Mouse (Mus musculus) ES-E14 (cell line): ENCODE measurements around the gene Otud7a. TPM values are rescaled to one million over a fixed set of nuclear protein-coding genes. Genes with fewer than 3 reads are reported as not detected.

Experiments used
- DNase-seq: peaks from one replicate; pipeline ENCODE4 v3.0.0-alpha.2; 2013; ENCODE audit warnings: low read depth, low spot score
- H3K27ac ChIP-seq: 2 replicates; pipeline ENCODE4 v1.5.1; 2012; ENCODE audit warnings: low read depth, mild to moderate bottlenecking, low read length, moderate library complexity, mixed read lengths; ENCODE audit not compliant: poor library complexity, insufficient read depth, severe bottlenecking
- H3K36me3 ChIP-seq: 2 replicates; pipeline ENCODE4 v1.6.1; 2012; ENCODE audit warnings: mild to moderate bottlenecking, low read length, moderate library complexity, mixed read lengths; ENCODE audit not compliant: control insufficient read depth, poor library complexity, insufficient read depth, severe bottlenecking
- H3K4me1 ChIP-seq, 2 experiments: fragments of 150-350 bp in 1 of 2; sonication (generic) in 1 of 2; 2 replicates each; pipeline ENCODE4 v1.6.1; 2012; ENCODE audit warnings: low read length in 2 of 2, mild to moderate bottlenecking in 1 of 2, mixed read lengths in 1 of 2; ENCODE audit not compliant: control insufficient read depth in 2 of 2, insufficient read depth in 2 of 2, poor library complexity in 1 of 2
- H3K4me3 ChIP-seq, 2 experiments: fragments of 150-350 bp in 1 of 2; sonication (generic) in 1 of 2; 2 replicates each; pipeline ENCODE4 v1.5.1; 2012; ENCODE audit warnings: low read length in 2 of 2, low read depth in 1 of 2, mild to moderate bottlenecking in 1 of 2, mixed read lengths in 1 of 2; ENCODE audit not compliant: insufficient read depth in 1 of 2, poor library complexity in 1 of 2, severe bottlenecking in 1 of 2
- H3K9ac ChIP-seq: 2 replicates; pipeline ENCODE4 v1.6.1; 2012; ENCODE audit warnings: low read depth, mild to moderate bottlenecking, low read length, mixed read lengths; ENCODE audit not compliant: poor library complexity, insufficient read depth, severe bottlenecking
- H3K9me3 ChIP-seq: fragments of 150-350 bp; sonication (generic); 2 replicates; pipeline ENCODE4 v1.6.1; 2012; ENCODE audit warnings: low read depth, mild to moderate bottlenecking, low read length; ENCODE audit not compliant: control insufficient read depth, insufficient read depth
- CHD2 ChIP-seq: IDR thresholded peaks from 2 replicates; pipeline ENCODE4 v1.6.1; 2014; ENCODE audit warnings: mild to moderate bottlenecking, low read depth, low read length, inconsistent platforms
- HCFC1 ChIP-seq: IDR thresholded peaks from 2 replicates; pipeline ENCODE4 v1.6.1; 2012; ENCODE audit warnings: low read length, inconsistent platforms, borderline replicate concordance; ENCODE audit not compliant: insufficient read depth
- MAFK ChIP-seq: IDR thresholded peaks from 2 replicates; pipeline ENCODE4 v1.6.1; 2014; ENCODE audit warnings: mild to moderate bottlenecking, low read depth, low read length, inconsistent platforms; ENCODE audit not compliant: insufficient read depth
- ZC3H11A ChIP-seq: IDR thresholded peaks from 2 replicates; pipeline ENCODE4 v1.6.1; 2012; ENCODE audit warnings: low read depth, mild to moderate bottlenecking, inconsistent platforms, low read length, borderline replicate concordance
- ZNF384 ChIP-seq: IDR thresholded peaks from 2 replicates; pipeline ENCODE4 v1.6.1; 2012; ENCODE audit warnings: low read depth, low read length, inconsistent platforms
- in situ Hi-C, 2 experiments: fragments of 600-800 bp; cut with MboI; formaldehyde crosslinking; loops; one replicate each; pipeline ENCODE4 v1.15.1; 2025; ENCODE audit warnings: low sequenced_read_pairs in 2 of 2, inconsistent platforms in 1 of 2; ENCODE audit not compliant: unreplicated experiment in 2 of 2
- total RNA-seq: library from RNA; depleted of rRNA; stranded (reverse); fragments of 300-350 nt; gene quantifications from 2 replicates; pipeline ENCODE4 v1.2.3, GENCODE M21; 2012

Gene Otud7a
- total RNA-seq, 1 experiment = 0.98 TPM

GRCm38 (mm10) chr7:63677149-63677548 is 232.6 kb downstream of the Otud7a start:
- Histone ChIP-seq H3K9me3 (no peaks in the 10 kb centered on the region), H3K4me1 (no peaks in the 10 kb centered on the region), H3K27ac (no peak overlapping the region), H3K36me3 (no peaks in the 10 kb centered on the region), H3K4me3 (no peak overlapping the region), H3K9ac (no peak overlapping the region)
- TF ChIP-seq MAFK (no peak), ZC3H11A (no peak)
- DNase-seq = no peak
- in situ Hi-C loops = no loop called here

GRCm38 (mm10) chr7:63687056-63687455 is 242.5 kb downstream of the Otud7a start:
- Histone ChIP-seq H3K9ac (no peak overlapping the region), H3K4me1 (no peaks in the 10 kb centered on the region), H3K36me3 (no peaks in the 10 kb centered on the region), H3K4me3 (no peak overlapping the region), H3K27ac (no peak overlapping the region), H3K9me3 (no peaks in the 10 kb centered on the region)
- in situ Hi-C loops = no loop called here
- TF ChIP-seq ZNF384 (no peak), MAFK (no peak), ZC3H11A (no peak), CHD2 (no peak), HCFC1 (no peak)
- DNase-seq = no peak

GRCm38 (mm10) chr7:63697921-63698320 is 253.4 kb downstream of the Otud7a start:
- Histone ChIP-seq H3K9ac (no peak overlapping the region), H3K9me3 (no peaks in the 10 kb centered on the region), H3K36me3 (no peaks in the 10 kb centered on the region), H3K4me3 (no peak overlapping the region), H3K4me1 (no peaks in the 10 kb centered on the region), H3K27ac (no peak overlapping the region)
- in situ Hi-C loops = no loop called here
- TF ChIP-seq ZNF384 = no peak
- TF ChIP-seq MAFK = no peak
- TF ChIP-seq ZC3H11A = no peak
- TF ChIP-seq HCFC1 = no peak
- TF ChIP-seq CHD2 = no peak
- DNase-seq = no peak

- no peaks in the 10 kb centered on the region for H3K36me3 ChIP-seq
- no peak overlapping the region for H3K9ac ChIP-seq
- no peaks in the 10 kb centered on the region for H3K4me1 ChIP-seq
- no peak overlapping the region for H3K27ac ChIP-seq
- H3K4me3 ChIP-seq = no peak overlapping the region
- in situ Hi-C loops = no loop called here
- no peak for DNase-seq
- no peaks in the 10 kb centered on the region for H3K9me3 ChIP-seq
- no peak for TF ChIP-seq HCFC1
- TF ChIP-seq ZC3H11A = no peak
- TF ChIP-seq ZNF384 = no peak
- no peak for TF ChIP-seq MAFK
These were observed 273.4 kb downstream of the Otud7a start for GRCm38 (mm10) chr7:63717903-63718302.

GRCm38 (mm10) chr7:63719183-63719944 is 274.8 kb downstream of the Otud7a start:
- no peak for DNase-seq
- H3K36me3 ChIP-seq = no peaks in the 10 kb centered on the region
- no peak overlapping the region for H3K9ac ChIP-seq
- no peaks in the 10 kb centered on the region for H3K4me1 ChIP-seq
- no peaks in the 10 kb centered on the region for H3K9me3 ChIP-seq
- no peak overlapping the region for H3K27ac ChIP-seq
- TF ChIP-seq ZC3H11A (no peak), CHD2 (no peak), HCFC1 (no peak), MAFK (no peak), ZNF384 (no peak)
- in situ Hi-C loops = no loop called here
- no peak overlapping the region for H3K4me3 ChIP-seq
